Mouse (Mus musculus): ENCODE results near the gene Tbrg4. TPM values are rescaled to one million over a fixed set of nuclear protein-coding genes. Genes with fewer than 3 reads are reported as not detected.

Gene Tbrg4
- total and polyA plus RNA-seq, 3 experiments, result 192 to 756 (median 278) TPM

GRCm38 (mm10) chr11:6627731-6628130 lies 1.9 kb upstream of the Tbrg4 start (continued):
- TF ChIP-seq USF2 (IDR thresholded peaks at IDR 0.05; ENCODE audit: borderline replicate concordance in 1 of 2, insufficient read depth in 1 of 2, low read depth in 1 of 2, low read length in 2 of 2) (no peak), TCF12 (IDR thresholded peaks at IDR 0.05; ENCODE audit: low read depth, low read length) (peak; percentile 87), SIN3A (IDR thresholded peaks at IDR 0.05; ENCODE audit: low read length) (peak; percentile 91), JUND (IDR thresholded peaks at IDR 0.05; ENCODE audit: low read depth, low read length) (peak; percentile 50; the same call in 1 of the 2 replicates), MAFK (IDR thresholded peaks at IDR 0.05; ENCODE audit: borderline replicate concordance, low read depth, low read length) (0 out of 2 replicates have a peak, but pooled peaks have one; percentile 6), MYB (IDR thresholded peaks at IDR 0.05; ENCODE audit: low read depth, low read length) (peak; percentile 61; the same call in 1 of the 2 replicates), MYC (IDR thresholded peaks at IDR 0.05; ENCODE audit: low read depth, low read length) (peak; percentile 86), ZNF384 (IDR thresholded peaks at IDR 0.05; ENCODE audit: low read depth, low read length) (no peak), SMC3 (IDR thresholded peaks at IDR 0.05; ENCODE audit: low read depth, low read length) (peak; percentile 12; the same call in 1 of the 2 replicates), MAX (IDR thresholded peaks at IDR 0.05; ENCODE audit: low read length) (peak; percentile 54; the same call in 1 of the 2 replicates), CHD2 (IDR thresholded peaks at IDR 0.05; ENCODE audit: low read length) (no peak)

DNA sequence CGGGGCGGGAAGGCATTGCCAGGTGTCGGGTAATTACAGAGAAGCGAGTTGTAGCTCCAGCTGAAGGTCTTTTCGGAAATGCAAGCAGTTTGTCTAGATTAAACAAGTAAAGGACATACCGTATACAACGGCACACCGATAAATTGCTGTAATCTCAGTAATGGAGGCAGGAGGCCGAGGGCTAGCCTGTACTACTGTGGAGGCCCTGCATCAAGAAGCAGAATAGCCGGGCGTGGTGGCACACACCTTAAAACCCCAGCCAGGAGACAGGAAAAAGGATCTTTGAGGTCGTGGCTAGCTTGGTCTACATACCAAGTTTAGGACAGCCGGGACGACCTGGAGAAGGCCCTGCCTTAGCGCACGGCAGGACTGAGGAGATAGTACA lies 513 bp upstream of the Tbrg4 start:
- Histone ChIP-seq H3K36me3 (ENCODE audit: control insufficient read depth in 1 of 2, insufficient read depth in 2 of 2, low read length in 2 of 2) (peaks cover 21 to 34% of the 10 kb centered on the region in 2 experiments), H3K9ac (ENCODE audit: control insufficient read depth, low read depth, low read length, poor library complexity, severe bottlenecking) (peak overlapping the region; percentile 92), H3K4me1 (ENCODE audit: control insufficient read depth in 1 of 2, insufficient read depth in 2 of 2, low read length in 2 of 2) (peaks cover 11 to 33% of the 10 kb centered on the region in 2 experiments), H3K27ac (ENCODE audit: control insufficient read depth, low read depth, low read length) (peak overlapping the region; percentile 99), H3K27me3 (ENCODE audit: control insufficient read depth in 1 of 2, insufficient read depth in 2 of 2, low read length in 2 of 2) (no peaks in the 10 kb centered on the region), H3K4me3 (ENCODE audit: control insufficient read depth in 1 of 2, insufficient read depth in 1 of 2, low read depth in 2 of 2, low read length in 2 of 2) (peak overlapping the region; percentile 83 to 92), H3K9me3 (replicated peaks; ENCODE audit: insufficient read depth, low read length) (no peaks in the 10 kb centered on the region), H3K79me2 (ENCODE audit: control insufficient read depth, insufficient read depth, low read length, poor library complexity) (peaks cover 48% of the 10 kb centered on the region)
- DNase-seq (ENCODE audit: low read depth, low spot score), result no peak
- TF ChIP-seq MAX (IDR thresholded peaks at IDR 0.05; ENCODE audit: low read length) (no peak), TCF12 (IDR thresholded peaks at IDR 0.05; ENCODE audit: low read depth, low read length) (0 out of 2 replicates have a peak, but pooled peaks have one; percentile 24), GABPA (IDR thresholded peaks at IDR 0.05; ENCODE audit: low read depth, low read length) (no peak), ELF1 (IDR thresholded peaks at IDR 0.05; ENCODE audit: low read depth, low read length) (no peak), CHD1 (IDR thresholded peaks at IDR 0.05; ENCODE audit: low read depth, low read length) (peak; percentile 10; the same call in 1 of the 2 replicates), SIN3A (IDR thresholded peaks at IDR 0.05; ENCODE audit: low read length) (no peak), POLR2AphosphoS5 (IDR thresholded peaks at IDR 0.05; ENCODE audit: borderline replicate concordance, low read depth, low read length) (no peak), NELFE (IDR thresholded peaks at IDR 0.05; ENCODE audit: low read depth, low read length) (no peak), JUND (IDR thresholded peaks at IDR 0.05; ENCODE audit: low read depth, low read length) (no peak), MEF2A (IDR thresholded peaks at IDR 0.05; ENCODE audit: extremely low read depth, insufficient replicate concordance, low read depth, low read length, poor library complexity, severe bottlenecking) (no peak), TBP (IDR thresholded peaks at IDR 0.05; ENCODE audit: low read depth, low read length) (no peak), ETS1 (IDR thresholded peaks at IDR 0.05; ENCODE audit: low read depth, low read length) (no peak), UBTF (IDR thresholded peaks at IDR 0.05; ENCODE audit: borderline replicate concordance, insufficient read depth, low read depth, low read length) (no peak), SMC3 (IDR thresholded peaks at IDR 0.05; ENCODE audit: low read depth, low read length) (no peak), MXI1 (IDR thresholded peaks at IDR 0.05; ENCODE audit: low read depth, low read length) (no peak), ZMIZ1 (IDR thresholded peaks at IDR 0.05; ENCODE audit: low read depth, low read length) (no peak), MYB (IDR thresholded peaks at IDR 0.05; ENCODE audit: low read depth, low read length) (0 out of 2 replicates have a peak, but pooled peaks have one; percentile 36), POLR2A (IDR thresholded peaks at IDR 0.05; ENCODE audit: control insufficient read depth in 1 of 2, insufficient read depth in 1 of 2, low read depth in 1 of 2, low read length in 2 of 2, poor library complexity in 1 of 2) (peak in 1 of 2 experiments; percentile 49; a peak in 1 of 4 replicates), POLR2AphosphoS2 (IDR thresholded peaks at IDR 0.05; ENCODE audit: low read length) (no peak), MAZ (IDR thresholded peaks at IDR 0.05; ENCODE audit: low read depth, low read length) (no peak), ZNF384 (IDR thresholded peaks at IDR 0.05; ENCODE audit: low read depth, low read length) (no peak), E2F4 (IDR thresholded peaks at IDR 0.05; ENCODE audit: borderline replicate concordance, low read depth, low read length) (no peak; the same call in 1 of the 2 replicates), KAT2A (conservative IDR thresholded peaks at IDR 0.05; ENCODE audit: low read depth, low read length) (0 out of 2 replicates have a peak, but pooled peaks have one; percentile 26)
